Mouse (Mus musculus) lung, adult 2 months (tissue): ENCODE measurements around the gene Opa3.

ENCODE experiments used
- CTCF ChIP-seq: fragments of 200-500 bp; IDR thresholded peaks from 2 replicates; pipeline ENCODE4 v1.5.1; 2011; ENCODE audit warnings: mild to moderate bottlenecking, low read length, control low read depth; ENCODE audit not compliant: insufficient read depth
- POLR2A ChIP-seq: fragments of 200-500 bp; IDR thresholded peaks from 2 replicates; pipeline ENCODE4 v1.6.1; 2011; ENCODE audit warnings: low read depth, mild to moderate bottlenecking, control low read depth, low read length, borderline replicate concordance; ENCODE audit errors: extremely low read depth

DNA sequence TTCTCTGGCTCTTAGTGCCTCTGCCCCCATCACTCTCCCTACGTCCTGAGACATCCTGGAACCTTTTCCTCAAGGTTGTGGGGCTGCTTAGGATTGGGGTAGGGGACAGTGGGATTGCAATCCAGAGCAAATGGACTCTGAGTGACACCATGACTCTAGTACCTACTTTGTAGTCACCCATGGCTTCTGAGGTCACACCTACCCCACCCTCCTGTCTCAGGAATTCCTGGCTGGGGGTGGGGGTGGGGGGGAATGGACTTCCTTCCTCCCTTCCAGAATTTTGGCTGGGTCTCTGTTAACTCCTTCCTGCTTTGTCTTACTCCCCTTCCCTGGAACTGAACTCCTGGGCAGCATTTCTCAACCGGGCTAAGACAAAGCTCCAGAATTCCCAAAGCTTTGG, 14.7 kb upstream of the Opa3 start:
- no peak for TF ChIP-seq POLR2A
- TF ChIP-seq CTCF = no peak
